Mouse (Mus musculus) lung, postnatal 0 days (tissue): ENCODE measurements around the gene Dock10. TPM values are rescaled to one million over a fixed set of nuclear protein-coding genes. Genes with fewer than 3 reads are reported as not detected.

ENCODE experiments used
- ATAC-seq: fragments of 200-750 bp; cut with Nextera tagmentation; 2 replicates; pipeline ENCODE4 v1.8.0; 2017; ENCODE audit warnings: moderate library complexity
- DNase-seq: peaks from one replicate; pipeline ENCODE4 v3.0.0-alpha.2; 2016; ENCODE audit warnings: low spot score
- H3K27ac ChIP-seq: fragments of 300-500 bp; sonication (generic); 2 replicates; pipeline ENCODE4 v1.5.1; 2014; ENCODE audit warnings: antibody characterized with exemption, mild to moderate bottlenecking, low read length, mixed read lengths
- H3K27me3 ChIP-seq: fragments of 300-500 bp; sonication (generic); replicated peaks from 2 replicates; pipeline ENCODE4 v1.6.1; 2014; ENCODE audit warnings: low read length, mixed read lengths; ENCODE audit not compliant: insufficient read depth
- H3K36me3 ChIP-seq: fragments of 300-500 bp; sonication (generic); 2 replicates; pipeline ENCODE4 v1.6.1; 2014; ENCODE audit warnings: low read length, mixed read lengths; ENCODE audit not compliant: insufficient read depth
- H3K4me1 ChIP-seq: fragments of 300-500 bp; sonication (generic); 2 replicates; pipeline ENCODE4 v1.6.1; 2014; ENCODE audit warnings: antibody characterized with exemption, low read depth, low read length, mixed read lengths; ENCODE audit not compliant: insufficient read depth
- H3K4me2 ChIP-seq: fragments of 300-500 bp; sonication (generic); replicated peaks from 2 replicates; pipeline ENCODE4 v1.6.1; 2014; ENCODE audit warnings: low read depth, mild to moderate bottlenecking, low read length, moderate library complexity, mixed read lengths
- H3K4me3 ChIP-seq: fragments of 300-500 bp; sonication (generic); 2 replicates; pipeline ENCODE4 v1.5.1; 2014; ENCODE audit warnings: low read depth, low read length
- H3K9ac ChIP-seq: fragments of 300-500 bp; sonication (generic); replicated peaks from 2 replicates; pipeline ENCODE4 v1.6.1; 2014; ENCODE audit warnings: low read depth, mild to moderate bottlenecking
- H3K9me3 ChIP-seq: fragments of 300-500 bp; sonication (generic); 2 replicates; pipeline ENCODE4 v1.6.1; 2016; ENCODE audit warnings: low read length, mixed read lengths
- CTCF ChIP-seq: IDR thresholded peaks from 2 replicates; pipeline ENCODE4 v1.5.1; 2016; ENCODE audit warnings: antibody characterized with exemption, mild to moderate bottlenecking
- EP300 ChIP-seq: IDR thresholded peaks from 2 replicates; pipeline ENCODE4 v1.6.1; 2016; ENCODE audit warnings: antibody characterized with exemption, mild to moderate bottlenecking, control low read depth
- WGBS: fragments of 180-500 bp; shearing (Covaris S2); extraction: QIAGEN DNeasy Blood & Tissue Kit; methylation state at CpG from one replicate; pipeline ENCODE4 v1.1.7; 2014; 5-methylcytosine and 5-hydroxymethylcytosine counted together
- polyA plus RNA-seq: library from polyadenylated mRNA; unstranded; fragments of >200 nt; fragmentation: Nextera tagmentation; extraction: Ambion mirVana; gene quantifications from 2 replicates; pipeline ENCODE4 v1.2.1, GENCODE M21; 2015

Gene Dock10
- polyA plus RNA-seq, 1 experiment from 2014 or later = 6.0 TPM

GRCm38 (mm10) chr1:80522197-80522596 is 236.1 kb downstream of the Dock10 start:
- DNase-seq (no peak), ATAC-seq (no peak)
- TF ChIP-seq EP300 (no peak), CTCF (peak; percentile 39; the same call in 1 of the 2 replicates)
- no peaks in the 10 kb centered on the region for H3K4me1 ChIP-seq
- no peak overlapping the region for H3K4me2 ChIP-seq
- H3K9ac ChIP-seq = no peak overlapping the region
- H3K36me3 ChIP-seq = no peaks in the 10 kb centered on the region
- no peaks in the 10 kb centered on the region for H3K27me3 ChIP-seq
- WGBS = 69% methylated on average over 5 of the region's 5 CpGs
- no peak overlapping the region for H3K27ac ChIP-seq
- no peak overlapping the region for H3K4me3 ChIP-seq
- no peaks in the 10 kb centered on the region for H3K9me3 ChIP-seq

- TF ChIP-seq EP300 (no peak), CTCF (no peak)
- H3K27me3 ChIP-seq = no peaks in the 10 kb centered on the region
- no peaks in the 10 kb centered on the region for H3K36me3 ChIP-seq
- H3K4me3 ChIP-seq = no peak overlapping the region
- no peaks in the 10 kb centered on the region for H3K4me1 ChIP-seq
- 33% methylated on average over 2 of the region's 2 CpGs for WGBS
- H3K9ac ChIP-seq = no peak overlapping the region
- no peak overlapping the region for H3K4me2 ChIP-seq
- DNase-seq (no peak), ATAC-seq (no peak)
- no peak overlapping the region for H3K27ac ChIP-seq
- H3K9me3 ChIP-seq = no peaks in the 10 kb centered on the region
Measured at GRCm38 (mm10) chr1:80520456-80520855, 237.9 kb downstream of the Dock10 start.

- no peaks in the 10 kb centered on the region for H3K27me3 ChIP-seq
- H3K27ac ChIP-seq = no peak overlapping the region
- H3K36me3 ChIP-seq = no peaks in the 10 kb centered on the region
- H3K4me1 ChIP-seq = no peaks in the 10 kb centered on the region
- TF ChIP-seq EP300 (no peak), CTCF (no peak)
- H3K4me2 ChIP-seq = no peak overlapping the region
- ATAC-seq = no peak
- H3K9ac ChIP-seq = no peak overlapping the region
- no peaks in the 10 kb centered on the region for H3K9me3 ChIP-seq
- no peak for DNase-seq
- 7% methylated on average over 1 of the region's 1 CpGs for WGBS
- no peak overlapping the region for H3K4me3 ChIP-seq
Measured at GRCm38 (mm10) chr1:80519893-80520292, 238.4 kb downstream of the Dock10 start.

- DNase-seq (peak; percentile 15), ATAC-seq (no peak)
- Histone ChIP-seq H3K4me1 (no peaks in the 10 kb centered on the region), H3K9ac (no peak overlapping the region), H3K27ac (no peak overlapping the region), H3K36me3 (no peaks in the 10 kb centered on the region), H3K9me3 (no peaks in the 10 kb centered on the region), H3K4me3 (no peak overlapping the region), H3K27me3 (no peaks in the 10 kb centered on the region), H3K4me2 (no peak overlapping the region)
- WGBS = 33% methylated on average over 6 of the region's 6 CpGs
- TF ChIP-seq CTCF (peak; percentile 55), EP300 (no peak)
Measured at GRCm38 (mm10) chr1:80515836-80516235, 242.5 kb downstream of the Dock10 start.

- 54% methylated on average over 8 of the region's 8 CpGs for WGBS
Measured at GRCm38 (mm10) chr1:80512210-80512948, 245.9 kb downstream of the Dock10 start.

GRCm38 (mm10) chr1:80504757-80505156 is 253.6 kb downstream of the Dock10 start:
- no peak overlapping the region for H3K27ac ChIP-seq
- no peaks in the 10 kb centered on the region for H3K36me3 ChIP-seq
- DNase-seq (peak; percentile 7), ATAC-seq (no peak)
- no peaks in the 10 kb centered on the region for H3K4me1 ChIP-seq
- no peak overlapping the region for H3K4me2 ChIP-seq
- no peaks in the 10 kb centered on the region for H3K9me3 ChIP-seq
- WGBS = 71% methylated on average over 2 of the region's 2 CpGs
- H3K4me3 ChIP-seq = no peak overlapping the region
- no peak overlapping the region for H3K9ac ChIP-seq
- TF ChIP-seq CTCF (peak; percentile 61), EP300 (no peak)
- H3K27me3 ChIP-seq = no peaks in the 10 kb centered on the region

More at GRCm38 (mm10) chr1:80512210-80512948, 245.9 kb downstream of the Dock10 start:
- no peak overlapping the region for H3K27ac ChIP-seq
- H3K9ac ChIP-seq = no peak overlapping the region
- no peak overlapping the region for H3K4me2 ChIP-seq
- no peaks in the 10 kb centered on the region for H3K27me3 ChIP-seq
- H3K9me3 ChIP-seq = no peaks in the 10 kb centered on the region
- H3K36me3 ChIP-seq = no peaks in the 10 kb centered on the region
- TF ChIP-seq CTCF = peak; percentile 54
- TF ChIP-seq EP300 = no peak
- no peaks in the 10 kb centered on the region for H3K4me1 ChIP-seq
- ATAC-seq (no peak), DNase-seq (peak; percentile 19)
- no peak overlapping the region for H3K4me3 ChIP-seq
